Mouse (Mus musculus) neutrophil, adult 59 days (primary cell): ENCODE measurements around the gene Plk4. TPM values are rescaled to one million over a fixed set of nuclear protein-coding genes. Genes with fewer than 3 reads are reported as not detected.

Source experiments
- total RNA-seq, 2 experiments: library from RNA; stranded (reverse); gene quantifications; 1 replicate in 1 of 2; 2 replicates in 1 of 2; pipeline ENCODE4 v1.2.4; 2023

Gene Plk4
- total RNA-seq, result 10 to 100 TPM; 36.1 to 39.6 TPM

DNA sequence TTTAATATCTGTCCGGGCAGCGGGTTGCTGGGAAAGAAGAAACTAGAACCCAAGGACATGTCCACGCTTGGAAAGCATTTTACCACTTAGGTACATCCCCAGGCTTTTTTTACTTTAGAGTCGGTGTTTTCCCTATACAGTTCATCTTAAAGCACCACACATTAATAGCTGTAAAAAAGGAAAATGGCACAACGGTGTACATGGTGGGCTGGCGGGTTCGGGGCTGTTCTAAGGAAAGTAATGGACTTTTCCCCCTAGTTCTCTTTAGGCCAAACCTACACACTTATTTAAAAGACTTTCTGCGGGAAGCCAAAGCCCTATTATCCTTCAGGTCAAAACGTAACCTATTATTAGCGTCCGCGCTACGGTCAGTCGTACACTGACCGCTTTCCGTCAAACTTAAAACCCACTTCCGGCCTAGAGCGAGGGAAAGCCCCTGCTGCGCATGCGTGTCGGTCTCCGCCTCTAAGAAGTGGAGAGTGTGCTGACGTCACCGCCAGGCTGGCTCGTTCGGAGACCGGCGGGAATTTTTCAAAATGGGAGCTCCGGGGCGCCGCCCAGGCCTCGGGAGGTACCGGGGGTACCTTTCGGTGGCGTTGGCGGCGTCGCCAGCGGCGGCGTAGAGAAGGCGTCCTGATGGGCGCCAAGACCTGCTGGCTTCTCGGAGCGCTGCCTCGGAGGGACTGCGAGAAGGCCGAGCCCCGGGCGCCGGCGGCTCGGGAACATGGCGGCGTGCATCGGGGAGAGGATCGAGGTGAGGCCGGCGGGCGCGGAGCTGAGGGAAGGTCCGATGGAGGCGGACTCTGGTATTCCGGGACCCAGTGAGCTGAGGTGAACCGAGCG is at the start of gene Plk4:
Plk4 (plus strand) TSS at position 490 of the 843 bp plus-strand sequence.

DNA sequence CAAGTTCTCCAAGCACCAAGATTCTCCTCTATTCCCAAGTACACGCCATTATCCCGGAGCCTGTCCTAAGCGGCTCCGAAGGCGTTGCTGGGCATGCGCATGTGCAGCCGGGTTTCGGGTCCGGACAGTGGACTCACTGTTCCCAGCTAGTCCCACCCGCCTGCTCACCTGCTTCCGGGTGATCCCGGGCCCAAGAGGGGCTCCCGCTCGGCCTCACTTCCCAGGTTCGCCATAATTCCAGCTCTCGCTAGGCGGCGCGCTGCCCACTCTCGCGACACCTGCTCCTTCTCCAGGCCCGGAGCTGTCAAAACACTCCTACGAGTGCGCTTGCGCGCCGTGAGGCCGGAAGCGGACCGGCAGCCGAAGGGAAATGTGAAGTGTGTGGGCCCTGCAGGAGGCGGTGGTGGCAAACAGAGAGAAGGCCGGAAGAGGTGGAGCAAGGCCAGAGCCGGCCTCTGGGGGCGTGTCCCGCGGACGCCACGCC is 46.7 kb downstream of the Plk4 start, which contains the start of gene Mfsd8:
Mfsd8 (minus strand) TSS at position 414 of the 484 bp plus-strand sequence.

DNA sequence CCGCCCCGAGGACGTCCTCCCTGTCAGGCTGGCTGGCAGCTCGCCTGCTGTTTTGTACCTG is 47.0 kb downstream of the Plk4 start, which contains the start of gene Abhd18:
Abhd18 (plus strand) TSS at position 14 of the 61 bp plus-strand sequence.

Other genes with a start within 250 kb of the Plk4 start
- gene Slc25a31, start 91.2 kb upstream of the Plk4 start, total RNA-seq, result not detected
- 10 to 100 TPM; 28.7 to 34.5 TPM for gene Hspa4l, start 55.5 kb upstream of the Plk4 start, total RNA-seq
- 10 to 100 TPM in 1 of 2 experiments, 1 to 10 TPM in 1; 8.9 to 11.0 TPM for gene Mfsd8, start 46.9 kb downstream of the Plk4 start, total RNA-seq
- gene Abhd18, start 47.0 kb downstream of the Plk4 start, total RNA-seq, result 1 to 10 TPM; 5.1 to 5.4 TPM
- gene 1700034I23Rik, start 102.5 kb downstream of the Plk4 start, total RNA-seq, result not detected
- 10 to 100 TPM; 18.9 to 24.3 TPM for gene Larp1b, start 149.8 kb downstream of the Plk4 start, total RNA-seq